In the genomic region with DNA sequence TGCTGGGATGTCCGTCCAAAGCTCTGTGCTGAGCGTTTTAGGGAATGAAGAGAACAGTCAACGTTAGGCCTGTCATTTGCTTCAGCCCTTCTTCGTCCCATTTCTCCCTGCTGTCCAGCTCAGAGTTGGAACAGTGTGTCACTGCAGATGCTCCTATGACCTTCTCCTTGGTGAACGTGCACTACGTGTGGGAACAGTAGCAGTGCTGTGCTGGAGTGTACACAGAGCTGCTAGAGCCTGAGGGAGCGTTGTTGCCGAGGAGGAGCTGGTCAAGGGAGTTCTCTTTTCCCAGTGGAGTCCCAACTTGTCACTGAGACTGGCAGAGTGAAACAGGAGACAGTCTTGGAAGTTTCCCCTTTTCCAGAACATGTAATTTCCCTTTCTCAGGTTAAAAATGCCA, we compare ENCODE assay signal across 9 mouse cellular contexts. TPM values are rescaled to one million over a fixed set of nuclear protein-coding genes. Genes with fewer than 3 reads are reported as not detected.
DNase-seq lines count a peak whose midpoint lies in the region; ATAC-seq and TF ChIP-seq lines count a peak whose summit lies in the region.
"Had no signal": no experiment of that assay in that cellular context is flagged by ENCODE, and none has a peak within 500 bp of the region (broad histone marks: within the 10 kb centered on the region; RNA-seq: fewer than 3 reads in every experiment).

No protein-coding gene starts in this region.

- 11% methylated on average over 8 of the region's 8 CpGs for WGBS in cerebellum, adult 2 months
- 68% methylated on average over 8 of the region's 8 CpGs for WGBS in midbrain, embryonic 12.5 days

- TF ChIP-seq CTCF in cerebellum, adult 2 months (IDR thresholded peaks at IDR 0.05; ENCODE audit: borderline replicate concordance, insufficient read depth, low read depth, low read length): no peak
- no peak for TF ChIP-seq CTCF in left cerebral cortex, adult 2 months (IDR thresholded peaks at IDR 0.05)

- no peak overlapping the region for H3K4me3 ChIP-seq in cerebellum, adult 2 months (replicated peaks; ENCODE audit: insufficient read depth, low read depth, low read length)
- H3K4me3 ChIP-seq in left cerebral cortex, adult 2 months: no peak overlapping the region
- H3K4me3 ChIP-seq in brown adipose tissue, adult 24 weeks (ENCODE audit: insufficient read depth, low read depth, low read length): no peak overlapping the region
- H3K4me3 ChIP-seq in midbrain, embryonic 12.5 days: no peak overlapping the region

- H3K4me2 ChIP-seq in midbrain, embryonic 12.5 days (replicated peaks): no peak overlapping the region

- H3K27me3 ChIP-seq in cerebellum, adult 2 months (ENCODE audit: control insufficient read depth, insufficient read depth, low read length): no peaks in the 10 kb centered on the region
- H3K27me3 ChIP-seq in midbrain, embryonic 12.5 days: no peaks in the 10 kb centered on the region

- no peaks in the 10 kb centered on the region for H3K9me3 ChIP-seq in midbrain, embryonic 12.5 days

- no peak for TF ChIP-seq POLR2A in cerebellum, adult 2 months (IDR thresholded peaks at IDR 0.05; ENCODE audit: borderline replicate concordance, insufficient read depth, low read length)

- peak in 1 of 2 experiments; percentile 39 for DNase-seq in cerebellum, adult 2 months
- DNase-seq in cerebellum, postnatal 25 days: no peak
- DNase-seq in left cerebral cortex, adult 2 months (ENCODE audit: extremely low spot score in 1 of 2, low spot score in 2 of 2): no peak
- no peak for DNase-seq in left cerebral cortex, adult 11 months (ENCODE audit: low spot score)
- no peak for DNase-seq in natural killer cell, adult 2 months (ENCODE audit: low spot score in 2 of 2)
- DNase-seq in left cerebral cortex, postnatal 25 days (ENCODE audit: low spot score in 2 of 2): no peak
- DNase-seq: kidney, adult 18-20 months had no signal

- no peaks in the 10 kb centered on the region for H3K36me3 ChIP-seq in midbrain, embryonic 12.5 days

- intact Hi-C loops in left cerebral cortex, adult 2 months (cut with DNase I): no loop called here
- intact Hi-C loops in left cerebral cortex, postnatal 25 days (cut with DNase I): loop anchor here (5.0 kb wide), 1 partner anchor 40 kb away; no protein-coding TSS in a partner anchor

- peak overlapping the region; percentile 48 for H3K27ac ChIP-seq in cerebellum, adult 2 months (ENCODE audit: insufficient read depth, low read length)
- peak overlapping the region; percentile 8; the same call in 1 of the 2 replicates for H3K27ac ChIP-seq in left cerebral cortex, adult 2 months
- H3K27ac ChIP-seq in brown adipose tissue, adult 24 weeks (replicated peaks; ENCODE audit: low read depth, low read length): peak overlapping the region; percentile 52
- H3K27ac ChIP-seq in midbrain, embryonic 12.5 days (replicated peaks): 0 out of 2 replicates have a peak overlapping the region, but pooled peaks have one; percentile 25

- ATAC-seq in midbrain, embryonic 12.5 days (ENCODE audit: low FRiP score, low read depth): no peak

- peak overlapping the region; percentile 20; the same call in 1 of the 2 replicates for H3K9ac ChIP-seq in midbrain, embryonic 12.5 days (replicated peaks)

- H3K4me1 ChIP-seq in cerebellum, adult 2 months (ENCODE audit: control insufficient read depth, insufficient read depth, low read length): peaks cover 38% of the 10 kb centered on the region
- H3K4me1 ChIP-seq in brown adipose tissue, adult 24 weeks (ENCODE audit: control insufficient read depth, insufficient read depth, insufficient read length, low read length): peaks cover 34% of the 10 kb centered on the region
- H3K4me1 ChIP-seq in midbrain, embryonic 12.5 days: peaks cover 19% of the 10 kb centered on the region

RNA-seq across cellular contexts. Expression of gene Dip2b, which starts 43.6 kb away (rescaled TPM):
- polyA plus RNA-seq in cerebellum, adult 2 months (2012; rRNA removed): 40.4 and 42.6 TPM in 2 replicates
- 10 to 100 TPM; 62.6 to 71.3 TPM for total RNA-seq in left cerebral cortex, adult 2 months (2021)
- polyA plus RNA-seq in brown adipose tissue, adult 24 weeks (2012; ENCODE audit: insufficient read depth, insufficient read length, missing spikeins): 3.8 and 4.2 TPM in 2 replicates
- 26.6 and 28.4 TPM in 2 replicates for polyA plus RNA-seq in midbrain, embryonic 12.5 days (2016; fragmentation: Nextera tagmentation; extraction: Ambion mirVana)
- 10 to 100 TPM; 64.0 to 67.9 TPM for total RNA-seq in left cerebral cortex, postnatal 25 days (2021)
